Mouse (Mus musculus): ENCODE data around the gene Soat1. TPM values are rescaled to one million over a fixed set of nuclear protein-coding genes. Genes with fewer than 3 reads are reported as not detected.

The Soat1 gene
- polyA plus RNA-seq, 1 experiment, result 34.4 TPM

- TF ChIP-seq POLR2A (IDR thresholded peaks at IDR 0.05; ENCODE audit: control insufficient read depth, low read depth, low read length) (no peak), CTCF (IDR thresholded peaks at IDR 0.05; ENCODE audit: control insufficient read depth, insufficient read depth, insufficient replicate concordance, low read depth, low read length) (no peak)
- H3K36me3 ChIP-seq (ENCODE audit: control insufficient read depth, insufficient read depth, low read length), result no peaks in the 10 kb centered on the region
- no peak overlapping the region for H3K27ac ChIP-seq (ENCODE audit: control insufficient read depth, insufficient read depth, low read depth, low read length)
- H3K4me1 ChIP-seq (ENCODE audit: control insufficient read depth, insufficient read depth, low read length), result peaks cover 6% of the 10 kb centered on the region
- no peak overlapping the region for H3K4me3 ChIP-seq (ENCODE audit: control insufficient read depth, low read depth, low read length)
- H3K27me3 ChIP-seq (ENCODE audit: control insufficient read depth, insufficient read depth, low read length), result no peaks in the 10 kb centered on the region
Measured at GRCm38 (mm10) chr1:156476016-156476415, 1.9 kb upstream of the Soat1 start.

GRCm38 (mm10) chr1:156474854-156475253 lies 723 bp upstream of the Soat1 start:
- Histone ChIP-seq H3K36me3 (ENCODE audit: control insufficient read depth, insufficient read depth, low read length) (no peaks in the 10 kb centered on the region), H3K4me3 (ENCODE audit: control insufficient read depth, low read depth, low read length) (no peak overlapping the region; the same call in 1 of the 2 replicates), H3K4me1 (ENCODE audit: control insufficient read depth, insufficient read depth, low read length) (peaks cover 6% of the 10 kb centered on the region), H3K27me3 (ENCODE audit: control insufficient read depth, insufficient read depth, low read length) (no peaks in the 10 kb centered on the region), H3K27ac (ENCODE audit: control insufficient read depth, insufficient read depth, low read depth, low read length) (peak overlapping the region; percentile 30; the same call in 1 of the 2 replicates)
- TF ChIP-seq POLR2A (IDR thresholded peaks at IDR 0.05; ENCODE audit: control insufficient read depth, low read depth, low read length) (no peak), CTCF (IDR thresholded peaks at IDR 0.05; ENCODE audit: control insufficient read depth, insufficient read depth, insufficient replicate concordance, low read depth, low read length) (no peak)

GRCm38 (mm10) chr1:156473003-156473402 lies 1.1 kb downstream of the Soat1 start:
- no peak for TF ChIP-seq POLR2A (IDR thresholded peaks at IDR 0.05; ENCODE audit: control insufficient read depth, low read depth, low read length)
- TF ChIP-seq CTCF (IDR thresholded peaks at IDR 0.05; ENCODE audit: control insufficient read depth, insufficient read depth, insufficient replicate concordance, low read depth, low read length), result no peak
- Histone ChIP-seq H3K4me1 (ENCODE audit: control insufficient read depth, insufficient read depth, low read length) (peaks cover 6% of the 10 kb centered on the region), H3K4me3 (ENCODE audit: control insufficient read depth, low read depth, low read length) (peak overlapping the region; percentile 60), H3K36me3 (ENCODE audit: control insufficient read depth, insufficient read depth, low read length) (no peaks in the 10 kb centered on the region), H3K27me3 (ENCODE audit: control insufficient read depth, insufficient read depth, low read length) (no peaks in the 10 kb centered on the region), H3K27ac (ENCODE audit: control insufficient read depth, insufficient read depth, low read depth, low read length) (no peak overlapping the region)

GRCm38 (mm10) chr1:156471955-156472354 lies 2.2 kb downstream of the Soat1 start:
- no peaks in the 10 kb centered on the region for H3K36me3 ChIP-seq (ENCODE audit: control insufficient read depth, insufficient read depth, low read length)
- no peak for TF ChIP-seq CTCF (IDR thresholded peaks at IDR 0.05; ENCODE audit: control insufficient read depth, insufficient read depth, insufficient replicate concordance, low read depth, low read length)
- TF ChIP-seq POLR2A (IDR thresholded peaks at IDR 0.05; ENCODE audit: control insufficient read depth, low read depth, low read length), result no peak
- H3K4me1 ChIP-seq (ENCODE audit: control insufficient read depth, insufficient read depth, low read length), result peaks cover 6% of the 10 kb centered on the region
- no peak overlapping the region; the same call in 1 of the 2 replicates for H3K27ac ChIP-seq (ENCODE audit: control insufficient read depth, insufficient read depth, low read depth, low read length)
- 0 out of 2 replicates have a peak overlapping the region, but pooled peaks have one; percentile 28 for H3K4me3 ChIP-seq (ENCODE audit: control insufficient read depth, low read depth, low read length)
- H3K27me3 ChIP-seq (ENCODE audit: control insufficient read depth, insufficient read depth, low read length), result no peaks in the 10 kb centered on the region

- Histone ChIP-seq H3K27ac (ENCODE audit: control insufficient read depth, insufficient read depth, low read depth, low read length) (no peak overlapping the region), H3K4me1 (ENCODE audit: control insufficient read depth, insufficient read depth, low read length) (peaks cover 6% of the 10 kb centered on the region), H3K27me3 (ENCODE audit: control insufficient read depth, insufficient read depth, low read length) (no peaks in the 10 kb centered on the region), H3K36me3 (ENCODE audit: control insufficient read depth, insufficient read depth, low read length) (no peaks in the 10 kb centered on the region; the same call in 1 of the 2 replicates), H3K4me3 (ENCODE audit: control insufficient read depth, low read depth, low read length) (no peak overlapping the region)
- TF ChIP-seq CTCF (IDR thresholded peaks at IDR 0.05; ENCODE audit: control insufficient read depth, insufficient read depth, insufficient replicate concordance, low read depth, low read length), result no peak
- TF ChIP-seq POLR2A (IDR thresholded peaks at IDR 0.05; ENCODE audit: control insufficient read depth, low read depth, low read length), result no peak
Measured at GRCm38 (mm10) chr1:156471071-156471470, 3.1 kb downstream of the Soat1 start.

GRCm38 (mm10) chr1:156470557-156470956 lies 3.6 kb downstream of the Soat1 start:
- TF ChIP-seq CTCF (IDR thresholded peaks at IDR 0.05; ENCODE audit: control insufficient read depth, insufficient read depth, insufficient replicate concordance, low read depth, low read length), result no peak
- TF ChIP-seq POLR2A (IDR thresholded peaks at IDR 0.05; ENCODE audit: control insufficient read depth, low read depth, low read length), result no peak
- Histone ChIP-seq H3K27me3 (ENCODE audit: control insufficient read depth, insufficient read depth, low read length) (no peaks in the 10 kb centered on the region), H3K27ac (ENCODE audit: control insufficient read depth, insufficient read depth, low read depth, low read length) (no peak overlapping the region), H3K4me3 (ENCODE audit: control insufficient read depth, low read depth, low read length) (no peak overlapping the region), H3K4me1 (ENCODE audit: control insufficient read depth, insufficient read depth, low read length) (peaks cover 6% of the 10 kb centered on the region), H3K36me3 (ENCODE audit: control insufficient read depth, insufficient read depth, low read length) (no peaks in the 10 kb centered on the region; the same call in 1 of the 2 replicates)

GRCm38 (mm10) chr1:156468576-156468975 lies 5.6 kb downstream of the Soat1 start:
- Histone ChIP-seq H3K4me3 (ENCODE audit: control insufficient read depth, low read depth, low read length) (no peak overlapping the region), H3K4me1 (ENCODE audit: control insufficient read depth, insufficient read depth, low read length) (peaks cover 3% of the 10 kb centered on the region), H3K27ac (ENCODE audit: control insufficient read depth, insufficient read depth, low read depth, low read length) (no peak overlapping the region), H3K27me3 (ENCODE audit: control insufficient read depth, insufficient read depth, low read length) (no peaks in the 10 kb centered on the region), H3K36me3 (ENCODE audit: control insufficient read depth, insufficient read depth, low read length) (no peaks in the 10 kb centered on the region; the same call in 1 of the 2 replicates)
- no peak for TF ChIP-seq POLR2A (IDR thresholded peaks at IDR 0.05; ENCODE audit: control insufficient read depth, low read depth, low read length)
- TF ChIP-seq CTCF (IDR thresholded peaks at IDR 0.05; ENCODE audit: control insufficient read depth, insufficient read depth, insufficient replicate concordance, low read depth, low read length), result no peak
